Mouse (Mus musculus) heart, postnatal 0 days (tissue): ENCODE data around the gene C3. TPM values are rescaled to one million over a fixed set of nuclear protein-coding genes. Genes with fewer than 3 reads are reported as not detected.

Experiments
- ATAC-seq: fragments of 200-750 bp; cut with Nextera tagmentation; 2 replicates; pipeline ENCODE4 v1.8.0; 2017; ENCODE audit warnings: low read depth, moderate number of reproducible peaks, moderate library complexity; ENCODE audit not compliant: insufficient read depth
- DNase-seq: peaks from one replicate; pipeline ENCODE4 v3.0.0-alpha.2; 2016; ENCODE audit warnings: low spot score
- H3K27ac ChIP-seq: fragments of 300-500 bp; sonication (generic); 2 replicates; pipeline ENCODE4 v1.5.1; 2014; ENCODE audit warnings: low read depth, mild to moderate bottlenecking
- H3K27me3 ChIP-seq: fragments of 300-500 bp; sonication (generic); 2 replicates; pipeline ENCODE4 v1.6.1; 2014; ENCODE audit warnings: low read length, mixed read lengths; ENCODE audit not compliant: control insufficient read depth, insufficient read depth
- H3K36me3 ChIP-seq: fragments of 300-500 bp; sonication (generic); replicated peaks from 2 replicates; pipeline ENCODE4 v1.6.1; 2014; ENCODE audit warnings: low read length, mixed read lengths; ENCODE audit not compliant: control insufficient read depth, insufficient read depth
- H3K4me1 ChIP-seq: fragments of 300-500 bp; sonication (generic); 2 replicates; pipeline ENCODE4 v1.6.1; 2014; ENCODE audit warnings: antibody characterized with exemption; ENCODE audit not compliant: control insufficient read depth, insufficient read depth
- H3K4me2 ChIP-seq: fragments of 300-500 bp; sonication (generic); 2 replicates; pipeline ENCODE4 v1.6.1; 2014; ENCODE audit warnings: low read depth, mild to moderate bottlenecking, low read length, moderate library complexity
- H3K4me3 ChIP-seq: fragments of 300-500 bp; sonication (generic); 2 replicates; pipeline ENCODE4 v1.5.1; 2014; ENCODE audit warnings: low read depth, low read length
- H3K9ac ChIP-seq: fragments of 300-500 bp; sonication (generic); replicated peaks from 2 replicates; pipeline ENCODE4 v1.6.1; 2014; ENCODE audit warnings: low read depth, low read length, mixed read lengths
- H3K9me3 ChIP-seq: fragments of 300-500 bp; sonication (generic); replicated peaks from 2 replicates; pipeline ENCODE4 v1.6.1; 2016; ENCODE audit warnings: low read length; ENCODE audit not compliant: control insufficient read depth
- CTCF ChIP-seq: IDR thresholded peaks from 2 replicates; pipeline ENCODE4 v1.5.1; 2016; ENCODE audit warnings: antibody characterized with exemption, control low read depth, low read depth
- EP300 ChIP-seq: IDR thresholded peaks from 2 replicates; pipeline ENCODE4 v1.6.1; 2016; ENCODE audit warnings: antibody characterized with exemption, low read depth
- WGBS: fragments of 180-500 bp; shearing (Covaris S2); extraction: QIAGEN DNeasy Blood & Tissue Kit; methylation state at CpG from one replicate; pipeline ENCODE4 v1.1.7; 2014; 5-methylcytosine and 5-hydroxymethylcytosine counted together
- polyA plus RNA-seq: library from polyadenylated mRNA; unstranded; fragments of >200 nt; fragmentation: Nextera tagmentation; extraction: Ambion mirVana; gene quantifications from 2 replicates; pipeline ENCODE4 v1.2.1, GENCODE M21; 2015
- total RNA-seq: library from RNA; depleted of rRNA; stranded (reverse); fragments of >200 nt; gene quantifications from 2 replicates; pipeline ENCODE4 v1.2.3, GENCODE M21; 2014; ENCODE audit warnings: low replicate concordance

The C3 gene
- total and polyA plus RNA-seq, 2 experiments from 2014 or later, result 23.4 to 32.5 TPM

DNA sequence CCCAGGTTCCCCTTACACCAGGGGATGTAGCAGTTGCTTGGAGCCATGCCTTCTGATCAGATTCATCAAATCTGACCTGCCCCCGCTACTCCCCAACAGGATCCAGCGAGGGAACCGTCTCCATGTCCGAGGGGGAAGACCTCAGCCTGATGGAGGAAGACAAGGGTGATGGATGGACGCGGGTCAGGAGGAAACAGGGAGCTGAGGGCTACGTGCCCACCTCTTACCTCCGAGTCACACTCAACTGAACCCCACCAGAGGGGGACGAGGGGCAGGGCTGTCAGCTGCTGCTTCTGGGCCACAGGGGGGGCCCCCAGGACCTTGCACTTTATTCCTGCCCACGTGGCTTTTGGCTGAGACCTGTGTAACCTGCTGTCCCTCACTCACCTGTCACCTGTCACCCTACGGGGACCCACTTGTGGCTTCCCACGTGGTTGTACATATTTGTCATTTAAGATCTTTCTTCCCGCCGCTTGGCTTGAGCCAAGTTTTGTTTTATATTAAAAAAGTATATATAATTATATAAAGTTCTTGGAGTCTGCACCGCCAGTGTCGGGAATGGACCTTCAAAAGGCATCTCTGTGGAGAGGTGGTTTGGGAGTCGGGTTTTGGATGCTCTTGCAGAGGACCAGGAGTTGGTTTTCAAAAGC lies 35.1 kb upstream of the C3 start:
- no peak overlapping the region for H3K9ac ChIP-seq
- no peak for ATAC-seq
- 90% methylated on average over 17 of the region's 17 CpGs for WGBS
- no peak for DNase-seq
- no peak overlapping the region for H3K4me3 ChIP-seq
- no peaks in the 10 kb centered on the region for H3K9me3 ChIP-seq
- H3K4me1 ChIP-seq, result peaks cover 6% of the 10 kb centered on the region; the same call in 1 of the 2 replicates
- TF ChIP-seq CTCF (no peak), EP300 (no peak)
- H3K27me3 ChIP-seq, result no peaks in the 10 kb centered on the region
- no peak overlapping the region for H3K4me2 ChIP-seq
- H3K36me3 ChIP-seq, result peaks cover 55% of the 10 kb centered on the region
- no peak overlapping the region for H3K27ac ChIP-seq

DNA sequence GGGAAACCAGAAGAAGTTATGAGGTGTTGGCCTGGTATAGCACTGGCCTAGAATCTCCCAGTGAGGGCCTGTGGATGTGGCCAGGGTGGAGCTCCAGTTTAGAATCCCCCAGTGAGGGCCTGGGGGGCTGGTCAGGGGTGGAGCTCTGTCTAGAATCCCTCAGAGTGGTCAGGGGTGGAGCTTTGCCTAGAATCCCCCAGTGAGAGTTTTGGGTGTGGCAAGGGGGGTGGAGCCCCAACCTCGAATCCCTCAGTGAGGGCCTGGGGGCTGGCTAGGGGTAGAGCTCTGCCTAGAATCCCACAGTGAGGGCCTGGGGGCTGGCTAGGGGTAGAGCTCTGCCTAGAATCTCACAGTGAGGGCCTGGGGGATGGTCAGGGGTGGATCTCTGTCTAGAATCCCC lies 33.9 kb upstream of the C3 start:
- 45% methylated on average over 1 of the region's 1 CpGs for WGBS
- ATAC-seq (no peak), DNase-seq (no peak)
- Histone ChIP-seq H3K36me3 (peaks cover 67% of the 10 kb centered on the region), H3K9ac (no peak overlapping the region), H3K27me3 (no peaks in the 10 kb centered on the region), H3K4me1 (peaks cover 6% of the 10 kb centered on the region; the same call in 1 of the 2 replicates), H3K4me3 (no peak overlapping the region), H3K27ac (no peak overlapping the region), H3K9me3 (no peaks in the 10 kb centered on the region), H3K4me2 (no peak overlapping the region)
- no peak for TF ChIP-seq CTCF
- TF ChIP-seq EP300, result no peak

GRCm38 (mm10) chr17:57261286-57261685 lies 33.4 kb upstream of the C3 start:
- ATAC-seq (no peak), DNase-seq (no peak)
- no peaks in the 10 kb centered on the region for H3K9me3 ChIP-seq
- TF ChIP-seq EP300 (no peak), CTCF (no peak)
- H3K4me2 ChIP-seq, result no peak overlapping the region
- H3K36me3 ChIP-seq, result peaks cover 72% of the 10 kb centered on the region
- no peaks in the 10 kb centered on the region for H3K27me3 ChIP-seq
- WGBS, result 89% methylated on average over 4 of the region's 4 CpGs
- H3K27ac ChIP-seq, result no peak overlapping the region
- peaks cover 6% of the 10 kb centered on the region; the same call in 1 of the 2 replicates for H3K4me1 ChIP-seq
- H3K4me3 ChIP-seq, result no peak overlapping the region
- H3K9ac ChIP-seq, result no peak overlapping the region

- peaks cover 6% of the 10 kb centered on the region; the same call in 1 of the 2 replicates for H3K4me1 ChIP-seq
- DNase-seq (no peak), ATAC-seq (0 out of 2 replicates have a peak, but pooled peaks have one; percentile 18)
- H3K9ac ChIP-seq, result no peak overlapping the region
- peaks cover 81% of the 10 kb centered on the region for H3K36me3 ChIP-seq
- no peak overlapping the region for H3K4me2 ChIP-seq
- H3K4me3 ChIP-seq, result no peak overlapping the region
- WGBS, result 67% methylated on average over 9 of the region's 9 CpGs
- no peak overlapping the region for H3K27ac ChIP-seq
- H3K9me3 ChIP-seq, result no peaks in the 10 kb centered on the region
- TF ChIP-seq EP300 (no peak), CTCF (no peak)
- H3K27me3 ChIP-seq, result no peaks in the 10 kb centered on the region
Measured at GRCm38 (mm10) chr17:57260351-57260750, 32.4 kb upstream of the C3 start.

- Histone ChIP-seq H3K4me3 (no peak overlapping the region), H3K27ac (no peak overlapping the region), H3K36me3 (peaks cover 87% of the 10 kb centered on the region), H3K4me1 (peaks cover under 1% of the 10 kb centered on the region; the same call in 1 of the 2 replicates), H3K27me3 (no peaks in the 10 kb centered on the region), H3K9me3 (no peaks in the 10 kb centered on the region), H3K4me2 (no peak overlapping the region), H3K9ac (no peak overlapping the region)
- DNase-seq, result no peak
- no peak for ATAC-seq
- no peak for TF ChIP-seq CTCF
- TF ChIP-seq EP300, result no peak
- WGBS, result 82% methylated on average over 8 of the region's 8 CpGs
Measured at GRCm38 (mm10) chr17:57259742-57260141, 31.8 kb upstream of the C3 start.

DNA sequence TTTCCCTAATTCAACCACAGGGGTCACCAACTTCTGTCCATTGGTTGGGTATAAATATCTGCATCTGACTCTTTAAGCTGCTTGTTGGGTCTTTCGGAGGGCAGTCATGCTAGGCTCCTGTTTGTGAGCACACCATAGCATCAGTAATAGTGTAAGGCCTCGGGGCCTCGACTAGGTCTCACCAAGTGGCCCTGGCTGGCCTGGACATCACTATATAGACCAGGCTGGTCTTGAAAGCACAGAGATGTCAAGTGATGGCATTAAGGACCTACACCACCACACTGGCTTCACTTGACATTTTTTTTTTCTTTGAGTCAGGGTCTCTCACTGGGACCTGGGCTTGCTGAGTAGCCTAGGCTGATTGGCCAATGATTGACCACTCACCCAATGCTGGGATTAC lies 30.3 kb upstream of the C3 start:
- WGBS, result 98% methylated on average over 3 of the region's 3 CpGs
- Histone ChIP-seq H3K27ac (no peak overlapping the region), H3K9ac (no peak overlapping the region), H3K4me2 (no peak overlapping the region), H3K4me1 (no peaks in the 10 kb centered on the region), H3K4me3 (no peak overlapping the region), H3K9me3 (no peaks in the 10 kb centered on the region), H3K27me3 (no peaks in the 10 kb centered on the region), H3K36me3 (peaks cover 98% of the 10 kb centered on the region)
- no peak for DNase-seq
- ATAC-seq, result no peak
- TF ChIP-seq CTCF (no peak), EP300 (no peak)
